16 mouse cellular contexts compared by ENCODE assay signal in genomic region chr10:45077353-45077752, GRCm38 (mm10).
"Had no signal": no experiment of that assay in that cellular context is flagged by ENCODE, and none has a peak within 500 bp of the region (broad histone marks: within the 10 kb centered on the region; RNA-seq: fewer than 3 reads in every experiment).

No protein-coding gene starts in this region.

- H3K27me3 ChIP-seq: limb, embryonic 13.5 days; liver, embryonic 15.5 days; megakaryocyte, embryonic 14.5 days; midbrain, embryonic 15.5 days; neural tube, embryonic 15.5 days had no signal

- H3K4me3 ChIP-seq: limb, embryonic 13.5 days; liver, embryonic 15.5 days; megakaryocyte, embryonic 14.5 days; midbrain, embryonic 15.5 days; neural tube, embryonic 15.5 days had no signal

- H3K4me2 ChIP-seq: limb, embryonic 13.5 days; liver, embryonic 15.5 days; midbrain, embryonic 11.5 days; midbrain, embryonic 15.5 days; neural tube, embryonic 15.5 days had no signal

- H3K27ac ChIP-seq: limb, embryonic 13.5 days; liver, embryonic 15.5 days; macrophage; midbrain, embryonic 15.5 days; neural tube, embryonic 15.5 days; stomach, postnatal 0 days had no signal

- H3K9ac ChIP-seq: limb, embryonic 13.5 days; liver, embryonic 15.5 days; midbrain, embryonic 15.5 days; neural tube, embryonic 15.5 days had no signal

- H3K9me3 ChIP-seq: limb, embryonic 13.5 days; liver, embryonic 15.5 days; megakaryocyte, embryonic 14.5 days; midbrain, embryonic 15.5 days; neural tube, embryonic 15.5 days had no signal

- DNase-seq: kidney, adult 8-10 months; kidney, postnatal 25 days; lung, adult 2 months; right cerebral cortex, adult 18-20 months; right cerebral cortex, postnatal 25 days; thymus, postnatal 4 days had no signal

- H3K4me1 ChIP-seq: midbrain, embryonic 15.5 days had no signal

- ATAC-seq: inflammation-experienced regulatory T-cells, adult 6 months; intestine, postnatal 0 days; midbrain, embryonic 15.5 days had no signal

- H3K36me3 ChIP-seq: midbrain, embryonic 15.5 days had no signal
